Mouse (Mus musculus) urinary bladder, postnatal 4 days (tissue): ENCODE measurements around the gene Crat.
"Not testable (repeated sequence)": the region's sequence is repeated elsewhere in the genome, so short reads cannot be mapped to it uniquely, and the experiment has no call there.

Source experiments
- DNase-seq, 2 experiments: peaks; one replicate each; pipeline ENCODE4 v3.0.0; 2021 to 2022; ENCODE audit warnings: low spot score in 2 of 2

The Crat gene

DNA sequence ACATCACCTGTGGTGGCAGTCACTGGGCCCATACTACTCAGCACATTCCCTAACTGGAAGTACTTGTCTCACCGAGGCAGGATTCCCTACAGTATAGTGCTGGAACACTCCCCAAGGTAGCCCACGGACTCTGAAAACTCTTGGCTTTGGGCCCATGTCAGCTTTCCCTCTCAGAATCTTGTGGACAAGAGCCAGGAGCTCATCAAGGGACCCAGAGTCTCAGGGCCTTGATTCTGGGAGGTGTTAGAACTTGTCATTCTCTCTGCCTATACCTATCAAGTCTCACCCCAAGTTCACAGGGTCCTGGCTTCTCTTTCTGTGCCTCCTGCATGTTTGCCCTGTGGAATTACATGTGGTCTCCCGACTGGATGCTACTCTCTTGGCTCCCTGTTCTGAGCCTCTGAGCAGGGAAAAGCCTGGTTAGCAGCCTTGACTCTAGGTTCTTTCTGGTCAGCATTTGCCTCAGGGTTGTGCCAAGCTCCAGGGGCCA is 24.6 kb upstream of the Crat start:
- DNase-seq = no peak

DNA sequence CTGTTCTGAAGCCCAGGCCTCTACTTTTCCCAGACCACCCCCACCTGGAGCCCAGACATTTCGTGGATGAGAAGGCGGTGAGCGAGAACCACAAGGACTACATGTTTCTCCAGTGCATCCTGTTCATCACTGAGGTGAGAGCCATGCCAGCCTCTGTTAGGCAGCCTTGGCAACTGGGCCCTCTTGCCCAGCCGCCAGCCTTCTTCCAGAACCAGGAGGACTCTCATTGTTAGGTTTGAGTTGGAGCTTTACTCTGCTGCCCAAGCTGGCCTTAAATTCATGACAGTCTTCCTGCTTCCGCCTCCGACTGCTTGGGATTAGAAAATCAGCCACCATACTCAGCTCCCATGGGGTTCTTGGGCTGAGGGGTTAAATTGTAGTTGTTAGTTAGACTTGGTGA is 24.0 kb upstream of the Crat start:
- no peak for DNase-seq

DNA sequence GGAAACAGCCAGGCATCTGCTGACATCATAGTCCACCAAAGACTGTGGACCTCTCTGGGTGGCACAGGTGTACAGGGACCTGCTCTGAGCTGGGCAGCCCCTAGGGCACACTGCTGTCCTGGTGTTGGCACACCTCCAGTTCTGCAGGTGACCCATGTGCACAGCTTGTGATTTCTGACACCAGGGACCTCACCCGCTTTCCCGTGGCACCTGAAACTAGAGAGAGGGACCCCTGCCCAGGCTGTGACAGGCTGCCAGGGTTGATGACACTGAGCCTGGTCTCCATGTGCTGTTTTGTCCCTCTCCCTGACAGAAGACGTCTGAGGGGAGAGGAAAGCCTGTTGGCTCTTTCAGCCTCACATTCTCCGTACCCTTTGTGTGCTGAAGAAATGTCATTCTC is 22.2 kb upstream of the Crat start:
- DNase-seq = no peak

DNA sequence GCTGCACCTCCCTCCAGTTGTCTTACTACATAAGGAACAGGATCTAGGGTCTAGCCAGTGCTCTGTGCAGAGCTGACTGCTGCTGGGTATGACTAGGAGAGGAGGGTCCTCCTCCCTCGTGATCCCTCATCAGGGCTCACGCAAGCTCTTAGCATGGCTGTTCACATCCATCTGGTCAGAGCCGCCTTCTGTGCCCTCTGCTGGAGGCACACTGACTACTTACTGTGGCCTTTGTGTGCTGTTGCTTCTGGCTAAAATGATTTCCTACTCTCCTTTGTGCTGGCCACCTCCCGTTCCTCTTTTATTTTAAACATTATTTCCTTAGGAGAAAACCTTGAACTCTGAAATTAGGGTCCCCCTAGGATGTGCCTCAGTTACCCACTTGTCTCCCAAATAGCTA is 21.2 kb upstream of the Crat start:
- no peak for DNase-seq

DNA sequence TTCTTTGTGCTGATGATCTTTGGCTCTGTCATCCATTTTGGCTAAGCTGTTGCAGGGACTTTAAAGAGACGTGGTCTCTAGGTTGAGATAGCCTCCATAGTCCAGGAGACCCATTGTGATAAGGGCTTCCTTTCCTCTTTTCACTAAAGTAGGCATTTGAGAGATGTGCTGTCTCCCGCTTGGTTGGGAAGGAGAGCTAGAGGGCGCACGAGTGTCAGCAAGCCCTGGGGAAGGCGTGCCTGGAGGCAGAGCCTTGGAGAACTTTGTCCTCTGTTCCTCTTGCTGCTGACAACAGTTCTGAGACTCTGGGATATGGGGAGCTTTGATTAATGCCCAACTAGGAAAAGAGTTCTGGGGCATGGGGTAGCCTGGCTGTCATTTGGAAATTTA is 20.5 kb upstream of the Crat start:
- no peak for DNase-seq

DNA sequence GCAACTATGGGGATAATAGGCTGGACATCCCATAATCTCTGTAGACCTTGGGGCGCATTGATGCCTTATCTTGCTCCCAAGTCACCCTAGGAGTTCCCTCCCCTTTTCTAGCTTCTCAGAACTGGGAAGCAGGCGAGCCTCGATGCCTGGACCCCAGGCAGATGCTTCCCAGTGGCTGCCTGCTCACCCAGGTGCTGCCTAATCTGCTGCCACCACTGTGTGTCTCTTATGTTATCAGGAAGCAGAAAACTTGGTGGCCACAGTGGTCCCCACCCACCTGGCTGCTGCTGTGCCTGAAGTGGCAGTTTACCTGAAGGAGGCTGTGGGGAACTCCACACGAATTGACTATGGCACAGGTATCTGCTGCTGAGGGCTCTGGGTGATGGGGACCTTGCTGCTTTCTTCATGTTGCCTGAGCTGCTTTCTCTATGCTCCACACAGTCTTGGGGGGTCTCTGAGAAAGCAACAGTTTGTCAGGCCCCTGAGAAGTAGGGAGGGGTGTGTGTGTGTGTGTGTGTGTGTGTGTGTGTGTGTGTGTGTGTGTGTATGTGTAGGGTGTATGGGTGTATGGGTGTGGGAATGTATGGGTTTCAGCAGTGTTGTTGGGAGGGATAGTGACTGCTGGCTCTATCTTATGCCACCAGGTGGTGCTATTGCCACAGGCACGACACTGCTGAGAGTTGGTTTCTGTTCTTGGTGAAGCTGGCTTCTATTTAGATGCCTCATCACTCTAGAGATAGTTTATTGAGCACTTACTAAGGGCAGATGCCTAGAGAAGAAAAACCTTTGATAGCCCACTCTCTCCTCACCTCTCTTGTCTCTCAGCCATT is 19.9 kb upstream of the Crat start:
- peak in 1 of 2 experiments; percentile 56 for DNase-seq

DNA sequence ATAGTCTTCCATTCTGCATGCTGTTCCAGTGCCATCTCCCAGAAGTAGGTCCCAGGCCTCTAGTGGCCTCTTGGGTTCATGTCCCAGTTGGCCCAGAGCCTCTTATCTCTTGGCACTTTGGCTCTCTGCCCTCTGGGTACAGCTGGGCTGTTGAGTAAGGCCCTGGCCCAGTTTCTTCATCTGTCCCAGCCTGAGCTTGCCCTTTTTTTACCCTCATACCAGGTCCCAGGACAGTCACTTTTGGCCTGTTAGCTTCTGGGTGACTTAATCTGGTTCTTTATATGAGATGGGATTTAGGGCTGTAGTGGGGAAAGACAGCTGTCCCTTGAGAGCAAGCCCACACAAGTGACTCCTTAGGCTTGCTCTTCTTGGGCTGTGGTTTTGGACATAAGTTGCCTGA is 13.5 kb upstream of the Crat start:
- no peak for DNase-seq

DNA sequence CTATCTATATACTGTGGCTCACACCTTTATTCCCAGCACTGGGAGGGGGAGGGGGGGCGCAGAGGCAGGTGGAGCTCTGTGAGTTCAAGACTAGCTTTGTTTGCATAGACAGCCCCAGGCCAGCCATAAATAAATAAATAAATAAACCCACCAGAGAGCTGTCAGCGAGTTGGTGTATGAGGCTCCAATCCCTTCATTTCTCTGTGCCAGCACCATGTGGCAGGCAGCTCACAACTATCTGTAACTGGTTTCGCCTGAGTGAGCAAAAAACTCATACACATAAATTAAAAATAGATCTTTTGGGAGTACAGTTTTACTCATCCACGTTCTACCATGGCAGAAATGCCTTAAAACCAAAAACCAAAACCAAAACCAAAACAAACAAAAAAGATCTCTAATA is 5.8 kb upstream of the Crat start:
- no peak for DNase-seq

DNA sequence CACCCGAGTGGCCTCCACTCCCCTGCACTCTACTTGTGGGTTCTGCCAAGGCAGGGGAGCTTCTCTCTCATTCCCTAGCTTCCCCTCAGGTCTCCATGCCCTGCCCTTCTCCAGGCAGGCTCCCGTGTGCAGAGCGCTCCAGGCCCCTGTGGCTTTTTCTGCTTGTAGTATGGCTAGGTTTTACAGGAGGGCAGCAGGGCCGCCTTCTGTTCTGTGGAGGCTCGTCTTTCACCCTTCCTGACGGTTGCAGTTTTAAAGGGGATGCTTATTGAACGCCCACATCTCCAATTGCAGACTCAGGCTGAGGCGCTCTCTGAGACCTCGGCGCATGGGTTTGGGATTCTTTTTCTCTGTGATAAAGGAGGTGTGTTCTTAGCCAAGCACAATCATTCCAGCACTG is 3.5 kb upstream of the Crat start:
- no peak for DNase-seq

DNA sequence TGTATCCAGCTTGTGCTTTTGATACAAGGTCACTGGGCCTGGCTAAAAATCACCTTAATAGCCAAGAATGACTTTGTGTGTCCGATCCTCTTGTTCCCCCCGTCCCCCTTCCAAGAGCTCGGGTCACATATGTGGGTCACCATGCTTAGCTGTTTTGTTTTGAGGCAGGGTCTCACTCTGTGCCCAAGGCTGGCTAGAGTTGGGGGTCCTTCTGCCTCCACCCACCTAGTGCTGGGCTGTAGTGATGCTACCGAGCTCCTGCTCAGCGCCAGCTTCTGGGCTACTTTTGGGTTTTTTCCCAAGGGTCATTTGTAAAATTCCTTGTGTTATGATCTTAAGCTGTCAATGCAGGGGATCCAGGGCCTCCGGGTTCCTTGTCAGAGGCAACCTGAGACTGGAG is 2.6 kb upstream of the Crat start:
- no peak for DNase-seq

DNA sequence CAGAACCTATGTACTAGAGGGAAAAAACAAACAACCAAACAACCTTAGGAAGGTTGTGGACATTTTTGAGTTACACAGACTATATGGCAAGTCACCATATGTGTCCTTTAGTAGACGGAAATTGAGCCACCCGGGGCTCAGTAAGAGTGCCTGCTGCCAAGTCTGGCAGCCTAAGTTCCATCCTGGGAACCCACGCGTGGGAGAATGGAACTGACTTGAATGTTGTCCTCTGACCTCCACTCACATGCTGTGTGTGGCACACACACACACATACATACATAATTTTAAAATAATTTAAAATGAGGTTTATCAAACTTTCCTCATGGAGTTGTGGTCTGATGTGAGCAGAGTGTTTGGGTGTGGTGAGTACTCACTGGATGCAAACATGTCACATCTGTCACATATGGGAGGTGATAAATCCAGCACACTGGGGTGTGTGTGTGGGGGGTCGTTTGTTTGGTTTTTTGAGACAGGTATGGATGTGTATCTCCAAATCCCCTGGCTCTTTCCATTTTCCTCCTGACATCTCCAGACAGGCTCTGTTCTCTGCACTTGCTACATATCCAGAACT is 2.1 kb upstream of the Crat start:
- DNase-seq = no peak

DNA sequence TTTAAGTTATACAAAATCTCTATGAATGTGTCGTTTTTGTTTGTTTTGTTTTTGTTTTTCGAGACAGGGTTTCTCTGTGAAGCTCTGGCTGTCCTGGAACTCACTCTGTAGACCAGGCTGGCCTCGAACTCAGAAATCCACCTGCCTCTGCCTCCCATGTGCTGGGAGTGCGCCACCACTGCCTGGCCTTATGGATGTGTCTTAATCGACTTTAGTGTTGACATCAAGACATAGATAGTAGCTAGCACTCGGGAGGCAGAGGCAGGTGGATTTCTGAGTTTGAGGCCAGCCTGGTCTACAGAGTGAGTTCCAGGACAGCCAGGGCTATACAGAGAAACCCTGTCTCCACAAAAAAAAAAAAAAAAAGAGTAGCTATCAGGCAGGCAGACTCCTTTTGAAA is 1.5 kb upstream of the Crat start:
- DNase-seq = not testable (repeated sequence)

DNA sequence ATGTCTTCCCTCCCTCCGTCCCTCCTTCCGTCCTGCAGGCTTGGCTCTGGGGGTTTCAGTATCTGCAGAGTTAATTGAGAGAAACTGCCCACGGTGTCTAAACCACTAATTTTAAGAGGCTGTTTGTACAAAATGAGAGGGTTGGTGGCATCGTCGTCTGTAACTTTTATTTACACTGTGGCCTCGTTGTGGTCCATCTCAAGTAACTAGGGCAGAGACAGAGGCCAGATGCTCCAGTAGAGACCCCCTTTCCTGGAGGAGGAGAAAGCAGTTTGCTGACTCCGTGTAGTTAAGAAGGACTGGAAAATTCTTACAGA is 994 bp upstream of the Crat start:
- DNase-seq = no peak

DNA sequence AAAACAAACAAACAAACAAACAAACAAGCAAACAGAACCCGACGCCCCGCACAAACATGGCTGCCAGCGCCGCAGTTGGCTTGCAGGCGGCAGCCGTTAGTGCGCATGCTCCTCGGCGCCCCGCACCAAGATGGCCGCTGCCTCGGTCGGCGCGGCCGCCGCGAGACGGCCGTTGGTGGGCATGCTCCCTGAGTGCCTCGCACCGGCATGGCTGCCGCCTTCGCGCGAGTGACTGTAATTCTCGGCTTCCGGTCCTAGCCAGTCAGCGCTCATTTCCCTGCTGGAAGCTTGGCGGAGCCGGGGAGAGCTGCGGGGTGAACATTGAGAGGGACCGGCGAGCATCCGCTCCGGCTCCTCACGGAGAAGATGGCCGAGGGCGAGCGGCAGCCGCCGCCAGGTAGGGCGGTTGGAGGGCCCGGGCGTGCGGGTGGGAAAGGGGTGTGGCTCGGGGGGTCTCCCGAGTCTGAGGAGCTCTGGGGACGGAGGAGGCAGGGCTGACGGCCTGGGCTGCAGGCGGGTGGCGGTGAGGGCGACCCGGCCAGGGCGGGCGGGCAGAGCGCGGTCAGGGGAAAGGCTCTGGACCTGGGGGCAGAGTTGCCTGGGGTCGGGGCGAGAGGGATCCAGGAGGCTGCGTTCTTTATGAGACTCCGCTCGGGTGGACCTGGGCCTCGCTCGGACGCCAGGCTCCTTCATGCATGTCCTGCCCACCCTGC is 479 bp upstream of the Crat start, which contains the start of gene Ptpa:
TSS of gene Ptpa (plus strand) at position 104 of the 713 bp plus-strand sequence.
- peak; percentile 91 to 92 for DNase-seq

DNA sequence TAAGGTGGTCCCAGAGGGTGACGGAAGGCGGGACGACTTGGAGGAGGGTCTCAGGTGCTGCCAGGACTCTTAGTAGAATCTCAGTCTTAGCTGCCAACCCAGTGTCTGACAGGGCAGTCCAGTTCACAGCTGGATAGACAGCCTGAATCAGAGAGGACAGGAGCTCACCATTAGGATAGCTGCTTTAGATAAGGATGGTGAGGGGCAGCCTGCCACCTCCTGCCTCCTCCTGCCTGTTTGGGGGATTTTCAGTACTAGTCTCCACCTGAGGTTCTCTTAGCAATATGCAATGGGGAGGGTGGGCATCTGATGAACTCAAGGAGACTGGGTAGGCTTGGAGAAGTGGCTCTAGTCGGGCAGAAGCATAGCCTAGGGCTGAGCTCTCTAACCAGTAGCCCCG is 932 bp downstream of the Crat start:
- no peak for DNase-seq

DNA sequence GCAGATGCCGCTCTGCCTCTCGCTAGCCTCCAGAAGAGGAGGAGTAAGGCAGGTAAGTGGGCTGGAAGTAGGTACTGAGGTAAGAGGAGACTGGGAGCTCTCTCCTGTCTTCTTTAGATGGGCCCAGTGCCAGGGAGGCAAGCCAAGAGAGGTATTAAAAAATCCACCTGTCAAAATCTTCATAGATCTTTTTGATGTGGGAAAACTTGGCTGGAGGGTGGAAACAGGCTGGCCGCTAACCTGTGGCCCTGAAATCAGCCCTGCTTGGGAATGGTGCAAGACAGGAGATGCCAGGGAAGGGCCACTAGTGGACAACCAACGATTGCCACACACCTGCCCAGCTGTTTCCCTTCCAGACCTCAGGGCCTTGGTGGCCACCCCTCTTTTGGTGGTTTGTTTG is 1.5 kb downstream of the Crat start:
- DNase-seq = no peak

DNA sequence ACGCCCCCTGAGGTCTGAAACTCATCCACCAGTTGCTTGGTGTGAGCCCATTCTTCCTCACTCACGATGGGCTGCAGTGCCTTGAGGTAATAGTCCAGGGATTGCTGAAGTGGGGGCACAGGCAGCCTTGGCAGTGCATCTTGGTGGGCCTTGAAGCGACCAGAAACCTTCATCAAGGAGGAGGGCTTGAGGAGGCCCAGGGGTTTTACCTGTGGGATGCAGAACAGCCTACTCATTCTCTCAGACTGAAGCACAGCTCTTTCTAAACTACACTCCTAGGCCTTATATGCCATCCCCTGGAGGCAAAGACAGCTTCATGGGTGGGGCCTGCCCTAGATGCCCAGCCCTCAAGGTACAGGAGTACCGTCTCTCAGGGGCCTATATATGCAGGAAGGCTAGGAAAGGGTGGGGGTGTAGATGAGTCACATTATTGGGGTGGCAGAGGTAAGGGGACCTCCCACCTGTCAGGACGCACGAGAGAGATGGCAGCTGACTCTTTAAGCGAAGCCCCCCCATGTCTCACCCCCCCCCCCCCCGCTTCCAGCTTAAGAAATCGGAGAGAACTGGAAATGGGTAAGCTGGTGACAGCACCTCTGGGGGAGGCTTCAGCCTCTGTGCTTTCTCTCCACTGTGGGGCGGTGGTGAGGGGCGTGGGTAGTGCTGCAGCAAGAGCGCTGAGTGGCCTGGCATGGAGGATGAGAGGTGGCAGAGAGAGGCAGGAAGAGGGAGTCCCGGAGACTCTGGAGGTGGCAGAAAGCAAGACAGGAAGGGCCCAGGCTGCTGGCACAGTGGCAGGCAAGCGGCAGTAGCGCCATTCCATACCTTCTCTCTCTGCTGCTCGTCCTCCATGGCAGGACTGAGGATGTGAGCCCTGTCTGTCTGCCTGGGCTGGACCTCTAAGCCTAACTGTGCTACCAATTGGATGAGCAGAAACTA is 2.3 kb downstream of the Crat start:
- no peak for DNase-seq

DNA sequence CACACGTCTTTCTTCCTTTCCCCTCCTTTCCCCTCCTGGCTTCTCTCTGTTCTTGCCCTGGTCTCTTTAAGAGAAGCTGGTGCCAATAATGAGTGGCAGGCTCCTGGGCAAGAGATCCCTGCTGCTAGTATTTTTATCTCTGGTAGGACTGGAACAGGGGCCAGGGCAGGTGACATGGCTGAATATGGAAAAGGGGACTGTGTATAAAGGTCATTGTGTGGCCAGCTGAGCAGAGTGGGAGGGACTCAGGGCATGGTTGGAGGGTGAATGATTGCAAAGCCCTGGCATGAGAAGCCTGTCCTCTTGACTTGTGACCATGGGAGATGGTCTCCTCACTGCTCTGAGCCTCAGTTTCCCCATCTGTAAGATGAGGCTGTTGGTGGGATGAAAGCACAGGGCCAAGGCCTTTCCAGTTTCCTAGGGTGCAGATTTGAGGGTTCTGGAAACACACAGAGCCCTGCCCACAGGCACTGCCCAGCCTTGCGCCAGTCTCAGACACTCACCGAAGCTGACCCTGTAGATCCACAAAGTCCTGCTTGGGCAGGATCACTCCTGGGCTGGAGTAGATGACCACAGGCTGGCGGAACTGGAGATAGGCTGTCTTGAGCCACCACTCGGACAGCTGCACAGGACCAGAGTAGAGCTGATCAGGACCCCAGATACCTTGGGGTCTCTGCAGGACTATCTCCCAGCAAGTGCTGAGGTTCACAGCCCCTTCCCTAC is 6.0 kb downstream of the Crat start:
- DNase-seq = no peak

DNA sequence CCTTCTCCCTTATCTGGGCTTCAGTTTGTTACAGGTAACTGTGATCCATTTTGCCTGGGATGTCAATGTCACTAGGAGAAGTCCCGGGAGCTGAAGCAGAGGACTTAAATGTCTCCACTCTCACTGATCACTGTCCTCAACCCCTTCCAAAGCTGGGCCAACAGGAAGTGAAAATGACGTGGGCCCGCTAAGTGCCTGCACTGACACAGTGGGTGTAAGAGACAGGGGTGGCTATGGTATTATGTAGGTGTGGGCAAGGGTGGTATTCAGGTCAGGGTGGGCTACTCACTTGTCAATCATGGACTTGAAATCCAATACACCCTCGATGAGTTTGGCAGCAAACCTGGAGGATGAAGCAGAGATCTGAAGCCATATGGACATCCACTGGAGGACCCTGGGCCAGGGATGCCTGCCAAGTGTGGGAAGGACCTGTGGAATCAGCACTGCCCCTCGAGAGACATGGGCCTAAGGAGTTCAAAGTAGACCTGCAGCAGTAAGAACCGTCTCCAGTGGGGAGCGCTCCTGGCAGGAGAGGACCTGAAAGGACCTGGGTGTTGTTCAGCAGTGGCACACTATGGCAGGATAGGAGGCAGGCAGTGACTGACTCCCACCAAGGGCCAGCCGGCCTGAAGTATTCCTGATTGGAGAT is 7.0 kb downstream of the Crat start:
- no peak for DNase-seq

DNA sequence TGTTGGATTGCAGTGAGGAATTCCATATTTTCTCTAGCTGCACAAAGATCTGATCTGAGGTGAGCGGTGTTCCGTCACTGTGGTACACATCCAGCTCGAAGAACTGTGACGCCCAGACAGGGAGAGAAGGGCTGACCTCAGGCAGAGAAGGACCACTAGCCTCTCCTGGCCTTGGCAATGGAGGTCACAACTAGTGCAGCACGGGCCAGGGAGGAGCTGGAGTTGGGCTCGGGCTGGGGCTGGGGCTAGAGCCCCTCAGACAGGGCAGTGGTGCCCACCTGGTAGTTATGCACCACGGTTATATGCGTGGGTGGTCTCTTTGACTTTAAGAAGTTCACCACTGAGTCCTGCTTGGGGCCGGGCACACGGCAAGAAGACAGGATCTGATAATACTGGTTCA is 7.8 kb downstream of the Crat start:
- DNase-seq = no peak

DNA sequence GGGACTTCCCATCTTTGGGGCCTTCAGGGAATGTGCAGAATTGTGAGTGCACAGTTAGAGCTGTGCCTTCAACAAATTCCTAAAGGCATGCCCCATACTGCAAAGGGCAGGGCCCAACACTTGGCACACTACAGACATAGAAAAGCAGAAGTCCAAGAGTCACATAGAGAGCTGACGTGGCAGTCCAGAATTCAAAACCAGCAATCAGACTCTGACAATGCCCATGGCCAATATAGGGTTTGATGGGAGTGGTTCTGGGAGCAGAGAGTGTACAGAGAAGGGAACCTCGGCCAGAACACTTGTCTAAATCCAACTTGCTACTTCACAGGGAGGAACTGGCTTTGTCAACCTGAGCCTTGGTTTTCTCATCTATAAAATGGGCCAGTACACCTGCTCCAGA is 8.4 kb downstream of the Crat start:
- no peak for DNase-seq
